Mouse (Mus musculus) C2C12 (cell line): ENCODE data around the gene Mindy4b-ps.

Source experiments
- CEBPB ChIP-seq: IDR thresholded peaks from one replicate; pipeline ENCODE4 v1.6.1; 2011; ENCODE audit warnings: low read depth, mild to moderate bottlenecking, control low read depth, moderate library complexity
- CTCF ChIP-seq: IDR thresholded peaks from one replicate; pipeline ENCODE4 v1.5.1; 2011; ENCODE audit not compliant: control insufficient read depth, insufficient read depth, insufficient read length
- FOSL1 ChIP-seq: IDR thresholded peaks from one replicate; pipeline ENCODE4 v1.8.0; 2011; ENCODE audit warnings: mild to moderate bottlenecking, low read length; ENCODE audit not compliant: poor library complexity, insufficient read depth, severe bottlenecking
- MAX ChIP-seq: IDR thresholded peaks from one replicate; pipeline ENCODE4 v1.6.1; 2011; ENCODE audit warnings: mild to moderate bottlenecking, control low read depth
- MYOD1 ChIP-seq: IDR thresholded peaks from one replicate; pipeline ENCODE4 v1.6.1; 2011; ENCODE audit warnings: low read depth; ENCODE audit not compliant: control insufficient read depth, insufficient read length
- USF1 ChIP-seq: IDR thresholded peaks from one replicate; pipeline ENCODE4 v1.6.1; 2011; ENCODE audit warnings: low read depth, mild to moderate bottlenecking, control low read depth, moderate library complexity

GRCm38 (mm10) chr3:58804745-58805144, 17.4 kb downstream of the Mindy4b-ps start:
- TF ChIP-seq CTCF = no peak
- TF ChIP-seq USF1 = no peak
- no peak for TF ChIP-seq MAX
- no peak for TF ChIP-seq MYOD1
- no peak for TF ChIP-seq CEBPB
- no peak for TF ChIP-seq FOSL1
